Mouse (Mus musculus): ENCODE results near the gene Gm20388.

The Gm20388 gene

GRCm38 (mm10) chr8:120397444-120398411, 487.1 kb downstream of the Gm20388 start:
- DNase-seq (ENCODE audit: extremely low read depth, insufficient read length, low spot score), result no peak

GRCm38 (mm10) chr8:120399212-120399934, 488.7 kb downstream of the Gm20388 start:
- DNase-seq (ENCODE audit: extremely low read depth, insufficient read length, low spot score), result no peak

- DNase-seq (ENCODE audit: extremely low read depth, insufficient read length, low spot score), result no peak
Measured at GRCm38 (mm10) chr8:120401216-120401615, 490.6 kb downstream of the Gm20388 start.

- DNase-seq (ENCODE audit: extremely low read depth, insufficient read length, low spot score), result no peak
Measured at GRCm38 (mm10) chr8:120401712-120402111, 491.1 kb downstream of the Gm20388 start.

- DNase-seq (ENCODE audit: extremely low read depth, insufficient read length, low spot score), result no peak
Measured at GRCm38 (mm10) chr8:120403606-120404269, 493.1 kb downstream of the Gm20388 start.

- DNase-seq (ENCODE audit: extremely low read depth, insufficient read length, low spot score), result no peak
Measured at GRCm38 (mm10) chr8:120404609-120405036, 494.0 kb downstream of the Gm20388 start.

- DNase-seq (ENCODE audit: extremely low read depth, insufficient read length, low spot score), result no peak
Measured at GRCm38 (mm10) chr8:120406008-120406632, 495.5 kb downstream of the Gm20388 start.

GRCm38 (mm10) chr8:120407701-120408240, 497.1 kb downstream of the Gm20388 start:
- no peak for DNase-seq (ENCODE audit: extremely low read depth, insufficient read length, low spot score)

- DNase-seq (ENCODE audit: extremely low read depth, insufficient read length, low spot score), result no peak
Measured at GRCm38 (mm10) chr8:120408241-120409215, 497.9 kb downstream of the Gm20388 start.

GRCm38 (mm10) chr8:120409371-120410013, 498.9 kb downstream of the Gm20388 start:
- no peak for DNase-seq (ENCODE audit: extremely low read depth, insufficient read length, low spot score)

- DNase-seq (ENCODE audit: extremely low read depth, insufficient read length, low spot score), result no peak
Measured at GRCm38 (mm10) chr8:120411059-120411458, 500.4 kb downstream of the Gm20388 start.

GRCm38 (mm10) chr8:120411862-120412261, 501.2 kb downstream of the Gm20388 start:
- no peak for DNase-seq (ENCODE audit: extremely low read depth, insufficient read length, low spot score)

GRCm38 (mm10) chr8:120412357-120412756, 501.7 kb downstream of the Gm20388 start:
- no peak for DNase-seq (ENCODE audit: extremely low read depth, insufficient read length, low spot score)

- no peak for DNase-seq (ENCODE audit: extremely low read depth, insufficient read length, low spot score)
Measured at GRCm38 (mm10) chr8:120412911-120413625, 502.4 kb downstream of the Gm20388 start.

- no peak for DNase-seq (ENCODE audit: extremely low read depth, insufficient read length, low spot score)
Measured at GRCm38 (mm10) chr8:120413626-120413988, 503.0 kb downstream of the Gm20388 start.

- DNase-seq (ENCODE audit: extremely low read depth, insufficient read length, low spot score), result no peak
Measured at GRCm38 (mm10) chr8:120414216-120414615, 503.6 kb downstream of the Gm20388 start.

GRCm38 (mm10) chr8:120415474-120415873, 504.8 kb downstream of the Gm20388 start:
- DNase-seq (ENCODE audit: extremely low read depth, insufficient read length, low spot score), result no peak

GRCm38 (mm10) chr8:120416173-120416521, 505.5 kb downstream of the Gm20388 start:
- no peak for DNase-seq (ENCODE audit: extremely low read depth, insufficient read length, low spot score)

Measured in 3134 (cell line).